Mouse (Mus musculus) megakaryocyte, embryonic 14.5 days (primary cell): ENCODE measurements around the gene Zbtb8os. TPM values are rescaled to one million over a fixed set of nuclear protein-coding genes. Genes with fewer than 3 reads are reported as not detected.
A peak's percentile ranks its signal among the peaks of the same experiment; 100 is the strongest.

Experiments
- H3K27me3 ChIP-seq: replicated peaks from 2 replicates; pipeline ENCODE3; 2012; ENCODE audit warnings: inconsistent platforms
- H3K36me3 ChIP-seq: replicated peaks from 2 replicates; pipeline ENCODE3; 2012; ENCODE audit warnings: low read length, inconsistent platforms, mixed read lengths
- H3K4me1 ChIP-seq: 2 replicates; pipeline ENCODE4 v1.6.1; 2012; ENCODE audit warnings: inconsistent platforms
- H3K4me3 ChIP-seq: replicated peaks from 2 replicates; pipeline ENCODE3; 2012; ENCODE audit warnings: moderate library complexity, mild to moderate bottlenecking, inconsistent platforms
- H3K9me3 ChIP-seq: 2 replicates; pipeline ENCODE4 v1.6.1; 2012; ENCODE audit warnings: inconsistent platforms
- FLI1 ChIP-seq: IDR thresholded peaks from 2 replicates; pipeline ENCODE4 v1.6.1; 2012; ENCODE audit warnings: low read length, inconsistent platforms, mixed read lengths
- GATA1 ChIP-seq: IDR thresholded peaks from 3 replicates; pipeline ENCODE4 v1.6.1; 2012; ENCODE audit warnings: mixed read lengths, low read length, inconsistent platforms, borderline replicate concordance
- polyA plus RNA-seq: library from polyadenylated mRNA; stranded (reverse); fragments of >175 nt; gene quantifications from 2 replicates; pipeline ENCODE4 v1.2.3, GENCODE M21; 2012; ENCODE audit warnings: low replicate concordance; ENCODE audit not compliant: insufficient read depth

The Zbtb8os gene
- polyA plus RNA-seq, 1 experiment, result 3.9 TPM

GRCm38 (mm10) chr4:129326191-129326590, 9.3 kb upstream of the Zbtb8os start:
- peaks cover 90% of the 10 kb centered on the region for H3K36me3 ChIP-seq
- H3K27me3 ChIP-seq, result no peaks in the 10 kb centered on the region
- H3K9me3 ChIP-seq, result no peaks in the 10 kb centered on the region
- H3K4me1 ChIP-seq, result peaks cover 22% of the 10 kb centered on the region
- H3K4me3 ChIP-seq, result no peak overlapping the region
- no peak for TF ChIP-seq GATA1
- TF ChIP-seq FLI1, result no peak

GRCm38 (mm10) chr4:129332846-129333245, 2.6 kb upstream of the Zbtb8os start:
- Histone ChIP-seq H3K27me3 (no peaks in the 10 kb centered on the region), H3K4me1 (peaks cover 50% of the 10 kb centered on the region), H3K9me3 (no peaks in the 10 kb centered on the region), H3K36me3 (peaks cover 55% of the 10 kb centered on the region), H3K4me3 (no peak overlapping the region)
- TF ChIP-seq FLI1, result no peak
- TF ChIP-seq GATA1, result no peak

- no peaks in the 10 kb centered on the region for H3K27me3 ChIP-seq
- peaks cover 67% of the 10 kb centered on the region for H3K4me1 ChIP-seq
- peaks cover 48% of the 10 kb centered on the region for H3K36me3 ChIP-seq
- TF ChIP-seq GATA1 (no peak), FLI1 (no peak)
- H3K4me3 ChIP-seq, result peak overlapping the region; percentile 93
- H3K9me3 ChIP-seq, result no peaks in the 10 kb centered on the region
Measured at GRCm38 (mm10) chr4:129334677-129335215, 749 bp upstream of the Zbtb8os start.

- TF ChIP-seq FLI1, result no peak
- no peak for TF ChIP-seq GATA1
- Histone ChIP-seq H3K4me1 (peaks cover 62% of the 10 kb centered on the region), H3K36me3 (peaks cover 45% of the 10 kb centered on the region), H3K9me3 (no peaks in the 10 kb centered on the region), H3K4me3 (peak overlapping the region; percentile 93), H3K27me3 (no peaks in the 10 kb centered on the region)
Measured at GRCm38 (mm10) chr4:129336291-129336690, 796 bp downstream of the Zbtb8os start.

GRCm38 (mm10) chr4:129339743-129340142, 4.2 kb downstream of the Zbtb8os start:
- TF ChIP-seq FLI1 (no peak), GATA1 (no peak)
- H3K4me1 ChIP-seq, result peaks cover 37% of the 10 kb centered on the region

GRCm38 (mm10) chr4:129341888-129342287, 6.4 kb downstream of the Zbtb8os start:
- H3K27me3 ChIP-seq, result no peaks in the 10 kb centered on the region
- H3K4me1 ChIP-seq, result peaks cover 38% of the 10 kb centered on the region
- no peak for TF ChIP-seq GATA1
- no peak for TF ChIP-seq FLI1
- H3K9me3 ChIP-seq, result no peaks in the 10 kb centered on the region
- H3K4me3 ChIP-seq, result no peak overlapping the region
- peaks cover 68% of the 10 kb centered on the region for H3K36me3 ChIP-seq

More at GRCm38 (mm10) chr4:129339743-129340142, 4.2 kb downstream of the Zbtb8os start:
- H3K27me3 ChIP-seq, result no peaks in the 10 kb centered on the region
- H3K36me3 ChIP-seq, result peaks cover 52% of the 10 kb centered on the region
- no peaks in the 10 kb centered on the region for H3K9me3 ChIP-seq
- no peak overlapping the region for H3K4me3 ChIP-seq

- H3K36me3 ChIP-seq, result peaks cover 70% of the 10 kb centered on the region
- TF ChIP-seq FLI1 (no peak), GATA1 (no peak)
- H3K9me3 ChIP-seq, result no peaks in the 10 kb centered on the region
- peaks cover 30% of the 10 kb centered on the region for H3K4me1 ChIP-seq
- no peak overlapping the region for H3K4me3 ChIP-seq
- no peaks in the 10 kb centered on the region for H3K27me3 ChIP-seq
Measured at GRCm38 (mm10) chr4:129342705-129343104, 7.2 kb downstream of the Zbtb8os start.

GRCm38 (mm10) chr4:129346481-129347154, 11.1 kb downstream of the Zbtb8os start:
- Histone ChIP-seq H3K36me3 (peaks cover 50% of the 10 kb centered on the region), H3K27me3 (no peaks in the 10 kb centered on the region), H3K4me3 (no peak overlapping the region), H3K9me3 (no peaks in the 10 kb centered on the region), H3K4me1 (peaks cover 6% of the 10 kb centered on the region)
- TF ChIP-seq GATA1 (no peak), FLI1 (no peak)

- H3K4me3 ChIP-seq, result no peak overlapping the region
- H3K27me3 ChIP-seq, result no peaks in the 10 kb centered on the region
- peaks cover 13% of the 10 kb centered on the region for H3K4me1 ChIP-seq
- peaks cover 21% of the 10 kb centered on the region for H3K36me3 ChIP-seq
- TF ChIP-seq GATA1 (no peak), FLI1 (no peak)
- H3K9me3 ChIP-seq, result no peaks in the 10 kb centered on the region
Measured at GRCm38 (mm10) chr4:129350644-129351043, 15.1 kb downstream of the Zbtb8os start.

GRCm38 (mm10) chr4:129351111-129351510, 15.6 kb downstream of the Zbtb8os start:
- TF ChIP-seq FLI1, result no peak
- no peak for TF ChIP-seq GATA1
- no peak overlapping the region for H3K4me3 ChIP-seq
- H3K36me3 ChIP-seq, result peaks cover 19% of the 10 kb centered on the region
- H3K4me1 ChIP-seq, result peaks cover 10% of the 10 kb centered on the region
- H3K27me3 ChIP-seq, result no peaks in the 10 kb centered on the region
- no peaks in the 10 kb centered on the region for H3K9me3 ChIP-seq

- no peaks in the 10 kb centered on the region for H3K9me3 ChIP-seq
Measured at GRCm38 (mm10) chr4:129353176-129353575, 17.7 kb downstream of the Zbtb8os start.

More at GRCm38 (mm10) chr4:129353176-129353575, 17.7 kb downstream of the Zbtb8os start:
- Histone ChIP-seq H3K27me3 (peaks cover 2% of the 10 kb centered on the region), H3K4me1 (peaks cover 10% of the 10 kb centered on the region), H3K4me3 (no peak overlapping the region), H3K36me3 (peaks cover 14% of the 10 kb centered on the region)
- TF ChIP-seq FLI1 (no peak), GATA1 (no peak)
